Mouse (Mus musculus): ENCODE data around the gene AU021092. TPM values are rescaled to one million over a fixed set of nuclear protein-coding genes. Genes with fewer than 3 reads are reported as not detected.

The AU021092 gene
- polyA plus RNA-seq, 1 experiment from 2014 or later, result 3.5 TPM

DNA sequence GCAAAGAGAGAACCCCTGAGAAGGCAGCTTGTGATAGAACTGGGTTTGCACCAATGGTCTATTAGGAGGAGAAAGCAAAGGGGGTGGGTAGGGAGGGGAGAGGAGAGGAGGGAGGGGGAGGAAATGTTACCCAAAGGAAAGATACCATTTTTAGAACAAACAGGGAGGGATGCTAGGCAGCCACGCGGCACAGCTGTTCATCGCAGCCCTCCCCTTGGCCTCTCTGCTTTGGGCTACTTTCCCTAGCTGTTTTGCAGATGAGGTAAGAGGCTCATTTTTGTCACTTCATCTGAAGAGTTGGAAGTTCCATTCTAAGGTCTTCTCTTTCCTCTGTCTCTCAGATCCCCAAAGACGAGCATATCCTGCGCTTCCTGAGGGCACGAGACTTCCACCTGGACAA lies 49.5 kb downstream of the AU021092 start:
- Histone ChIP-seq H3K27me3 (ENCODE audit: control insufficient read depth, insufficient read depth, low read length) (no peaks in the 10 kb centered on the region), H3K4me2 (replicated peaks; ENCODE audit: low read depth, low read length) (no peak overlapping the region), H3K4me1 (ENCODE audit: control insufficient read depth, insufficient read depth, low read length) (no peaks in the 10 kb centered on the region), H3K9ac (ENCODE audit: low read depth, low read length) (no peak overlapping the region), H3K9me3 (ENCODE audit: control insufficient read depth, low read length) (no peaks in the 10 kb centered on the region), H3K36me3 (ENCODE audit: control insufficient read depth, insufficient read depth, low read length) (no peaks in the 10 kb centered on the region), H3K4me3 (ENCODE audit: low read length) (no peak overlapping the region), H3K27ac (ENCODE audit: low read depth, low read length) (no peak overlapping the region)
- WGBS, result 91% methylated on average over 6 of the region's 6 CpGs
- ATAC-seq (ENCODE audit: low FRiP score, low TSS enrichment), result no peak

DNA sequence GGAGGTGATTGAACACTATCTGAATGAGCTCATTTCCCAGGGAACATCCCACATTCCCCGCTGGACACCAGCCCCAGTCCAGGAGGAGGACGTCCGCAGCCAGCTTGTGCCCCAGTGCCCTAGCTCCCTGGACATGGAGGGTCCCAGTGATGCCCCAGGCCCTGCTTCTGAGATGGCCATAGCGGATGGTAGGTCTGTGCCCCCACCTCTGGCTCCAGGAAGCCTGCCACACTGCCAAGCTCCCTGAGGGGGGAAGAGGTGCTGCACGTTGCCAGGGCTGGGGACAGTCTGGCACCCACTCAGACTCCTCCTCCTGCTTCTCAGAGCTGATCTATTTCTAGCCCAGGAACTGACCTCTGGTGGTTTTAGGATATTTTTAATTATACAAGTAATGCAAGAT lies 53.3 kb downstream of the AU021092 start:
- Histone ChIP-seq H3K27me3 (ENCODE audit: control insufficient read depth, insufficient read depth, low read length) (no peaks in the 10 kb centered on the region), H3K9ac (ENCODE audit: low read depth, low read length) (no peak overlapping the region), H3K27ac (ENCODE audit: low read depth, low read length) (no peak overlapping the region), H3K4me1 (ENCODE audit: control insufficient read depth, insufficient read depth, low read length) (no peaks in the 10 kb centered on the region), H3K36me3 (ENCODE audit: control insufficient read depth, insufficient read depth, low read length) (no peaks in the 10 kb centered on the region), H3K4me3 (ENCODE audit: low read length) (no peak overlapping the region), H3K4me2 (replicated peaks; ENCODE audit: low read depth, low read length) (no peak overlapping the region), H3K9me3 (ENCODE audit: control insufficient read depth, low read length) (no peaks in the 10 kb centered on the region)
- no peak for ATAC-seq (ENCODE audit: low FRiP score, low TSS enrichment)
- WGBS, result 75% methylated on average over 5 of the region's 5 CpGs

DNA sequence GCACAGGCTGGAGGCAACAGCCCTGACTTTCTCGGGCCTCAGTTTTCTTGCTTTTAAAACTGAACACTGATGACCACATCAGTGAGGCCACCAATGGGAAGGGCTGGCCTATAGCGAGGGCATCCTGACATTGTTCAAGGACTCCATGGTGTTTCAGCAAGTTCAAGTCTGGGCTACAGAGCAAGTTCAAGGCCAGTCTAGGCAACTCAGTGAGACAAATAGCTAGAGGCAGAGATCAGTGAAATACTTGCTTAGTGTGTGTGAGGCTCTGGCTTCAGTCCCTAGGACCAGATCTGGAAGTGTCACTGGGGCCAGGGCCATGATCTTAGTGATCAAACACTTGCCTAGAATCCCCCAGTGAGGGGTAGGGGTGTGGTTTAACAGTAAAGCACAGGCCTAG lies 54.1 kb downstream of the AU021092 start:
- no peak overlapping the region for H3K4me2 ChIP-seq (replicated peaks; ENCODE audit: low read depth, low read length)
- H3K27ac ChIP-seq (ENCODE audit: low read depth, low read length), result no peak overlapping the region
- no peaks in the 10 kb centered on the region for H3K4me1 ChIP-seq (ENCODE audit: control insufficient read depth, insufficient read depth, low read length)
- ATAC-seq (ENCODE audit: low FRiP score, low TSS enrichment), result no peak
- 86% methylated on average over 2 of the region's 2 CpGs for WGBS
- H3K9ac ChIP-seq (ENCODE audit: low read depth, low read length), result no peak overlapping the region
- no peaks in the 10 kb centered on the region for H3K9me3 ChIP-seq (ENCODE audit: control insufficient read depth, low read length)
- no peaks in the 10 kb centered on the region for H3K27me3 ChIP-seq (ENCODE audit: control insufficient read depth, insufficient read depth, low read length)
- no peaks in the 10 kb centered on the region for H3K36me3 ChIP-seq (ENCODE audit: control insufficient read depth, insufficient read depth, low read length)
- H3K4me3 ChIP-seq (ENCODE audit: low read length), result no peak overlapping the region

DNA sequence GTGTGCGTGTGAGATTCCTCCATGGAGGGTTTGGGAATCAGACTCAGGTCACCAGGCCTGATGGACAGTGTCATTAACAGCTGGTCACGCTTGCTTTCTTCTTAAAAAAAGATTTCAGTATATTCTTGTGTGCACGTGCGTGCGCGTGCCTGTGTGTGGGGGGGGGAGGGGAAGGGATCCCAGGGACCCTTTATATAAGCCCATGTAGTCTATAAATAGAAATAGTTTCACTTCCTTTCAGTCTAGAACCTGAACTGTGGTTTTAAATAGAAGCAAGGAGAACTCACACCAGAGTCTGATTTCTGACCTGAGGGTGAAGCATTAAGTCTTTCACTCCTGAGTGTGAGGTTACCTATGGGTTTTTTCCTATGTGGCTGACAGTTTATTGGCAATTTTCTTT lies 57.8 kb downstream of the AU021092 start:
- H3K9ac ChIP-seq (ENCODE audit: low read depth, low read length), result no peak overlapping the region
- H3K4me3 ChIP-seq (ENCODE audit: low read length), result no peak overlapping the region
- no peak overlapping the region for H3K4me2 ChIP-seq (replicated peaks; ENCODE audit: low read depth, low read length)
- H3K36me3 ChIP-seq (ENCODE audit: control insufficient read depth, insufficient read depth, low read length), result no peaks in the 10 kb centered on the region
- H3K4me1 ChIP-seq (ENCODE audit: control insufficient read depth, insufficient read depth, low read length), result no peaks in the 10 kb centered on the region
- WGBS, result 72% methylated on average over 6 of the region's 6 CpGs
- H3K27ac ChIP-seq (ENCODE audit: low read depth, low read length), result no peak overlapping the region
- no peak for ATAC-seq (ENCODE audit: low FRiP score, low TSS enrichment)
- no peaks in the 10 kb centered on the region for H3K27me3 ChIP-seq (ENCODE audit: control insufficient read depth, insufficient read depth, low read length)
- H3K9me3 ChIP-seq (ENCODE audit: control insufficient read depth, low read length), result no peaks in the 10 kb centered on the region

Small RNA genes lying within 50 kb of the gene (microRNA-seq; reads per million reads assigned to microRNA genes)
- not detected for gene Gm23689
- gene Gm26095, result not detected
- gene Mir6364, result not detected

Other genes starting within 250 kb of the AU021092 start
- gene Sept12, start 224.4 kb downstream of the AU021092 start, polyA plus RNA-seq (2014; fragmentation: Nextera tagmentation; extraction: Ambion mirVana), result 0.11 TPM in 1 of 2 replicates, not detected in the other
- 10.2 and 10.4 TPM in 2 replicates for gene Smim22, start 215.0 kb downstream of the AU021092 start, polyA plus RNA-seq (2014; fragmentation: Nextera tagmentation; extraction: Ambion mirVana)
- 80.9 and 86.2 TPM in 2 replicates for gene Rogdi, start 208.7 kb downstream of the AU021092 start, polyA plus RNA-seq (2014; fragmentation: Nextera tagmentation; extraction: Ambion mirVana)
- gene Glyr1, start 172.4 kb downstream of the AU021092 start, polyA plus RNA-seq (2014; fragmentation: Nextera tagmentation; extraction: Ambion mirVana), result 66.0 and 96.3 TPM in 2 replicates
- gene Ubn1, start 172.2 kb downstream of the AU021092 start, polyA plus RNA-seq (2014; fragmentation: Nextera tagmentation; extraction: Ambion mirVana), result 21.7 and 26.3 TPM in 2 replicates
- gene Ppl, start 89.9 kb downstream of the AU021092 start, polyA plus RNA-seq (2014; fragmentation: Nextera tagmentation; extraction: Ambion mirVana), result 1.4 and 2.6 TPM in 2 replicates
- gene Sec14l5, start 75.2 kb downstream of the AU021092 start, polyA plus RNA-seq (2014; fragmentation: Nextera tagmentation; extraction: Ambion mirVana), result not detected in 2 replicates
- 12.4 and 17.0 TPM in 2 replicates for gene Nagpa, start 18.3 kb downstream of the AU021092 start, polyA plus RNA-seq (2014; fragmentation: Nextera tagmentation; extraction: Ambion mirVana)
- gene Alg1, start 11.3 kb upstream of the AU021092 start, polyA plus RNA-seq (2014; fragmentation: Nextera tagmentation; extraction: Ambion mirVana), result 27.7 and 28.0 TPM in 2 replicates
- 31.9 and 35.7 TPM in 2 replicates for gene Eef2kmt, start 33.7 kb upstream of the AU021092 start, polyA plus RNA-seq (2014; fragmentation: Nextera tagmentation; extraction: Ambion mirVana)

Data from kidney, embryonic 14.5 days (tissue).